Mouse (Mus musculus): ENCODE results near the gene Hmg20b.

GRCm38 (mm10) chr10:81379183-81379553, 28.9 kb upstream of the Hmg20b start:
- no peak for TF ChIP-seq POLR2A (IDR thresholded peaks at IDR 0.05; ENCODE audit: borderline replicate concordance, extremely low read depth, insufficient read depth, insufficient read length, poor library complexity, severe bottlenecking)
- TF ChIP-seq CTCF (IDR thresholded peaks at IDR 0.05; ENCODE audit: borderline replicate concordance, extremely low read depth, insufficient read depth, insufficient read length) = no peak

Data from brain, embryonic 14.5 days (tissue).